Mouse (Mus musculus) heart, embryonic 10.5 days (tissue): Measurements from ENCODE around the gene A630095N17Rik. TPM values are rescaled to one million over a fixed set of nuclear protein-coding genes. Genes with fewer than 3 reads are reported as not detected.

Experiments used
- microRNA-seq: library from miRNA; unstranded; fragments of <30 nt; microRNA quantifications from one replicate; pipeline ENCODE4, GENCODE M21; 2017
- polyA plus RNA-seq: library from polyadenylated mRNA; unstranded; fragments of >200 nt; fragmentation: Nextera tagmentation; extraction: Ambion mirVana; gene quantifications from 2 replicates; pipeline ENCODE4 v1.2.1, GENCODE M21; 2016

The A630095N17Rik gene
- polyA plus RNA-seq, 1 experiment from 2014 or later = not detected

Small RNAs within 50 kb of the gene (microRNA-seq; reads per million reads assigned to microRNA genes)
- gene Gm27943 = not detected

Other genes with a start within 250 kb of the A630095N17Rik start
- gene Nhej1, start 106.9 kb downstream of the A630095N17Rik start, polyA plus RNA-seq = 10.2 and 10.3 TPM in 2 replicates
- gene Slc23a3, start 98.2 kb downstream of the A630095N17Rik start, polyA plus RNA-seq = 0.06 TPM in 1 of 2 replicates, not detected in the other
- 36.3 TPM in 2 replicates for gene Cnppd1, start 89.4 kb downstream of the A630095N17Rik start, polyA plus RNA-seq
- gene Retreg2, start 89.3 kb downstream of the A630095N17Rik start, polyA plus RNA-seq = 30.4 and 37.5 TPM in 2 replicates
- 30.2 and 32.1 TPM in 2 replicates for gene Zfand2b, start 63.5 kb downstream of the A630095N17Rik start, polyA plus RNA-seq
- 24.6 and 29.8 TPM in 2 replicates for gene Abcb6, start 51.7 kb downstream of the A630095N17Rik start, polyA plus RNA-seq
- 24.7 and 28.5 TPM in 2 replicates for gene Ankzf1, start 40.0 kb downstream of the A630095N17Rik start, polyA plus RNA-seq
- 27.5 and 36.0 TPM in 2 replicates for gene Atg9a, start 39.9 kb downstream of the A630095N17Rik start, polyA plus RNA-seq
- gene Glb1l, start 21.3 kb downstream of the A630095N17Rik start, polyA plus RNA-seq = 7.9 and 10.9 TPM in 2 replicates
- gene Stk16, start 21.3 kb downstream of the A630095N17Rik start, polyA plus RNA-seq = 103 and 131 TPM in 2 replicates
- gene Tuba4a, start 12.2 kb downstream of the A630095N17Rik start, polyA plus RNA-seq = 35.2 and 50.8 TPM in 2 replicates
- gene Dnajb2, start 4.3 kb upstream of the A630095N17Rik start, polyA plus RNA-seq = 24.5 and 32.4 TPM in 2 replicates
- gene Ptprn, start 32.4 kb upstream of the A630095N17Rik start, polyA plus RNA-seq = 0.70 and 0.84 TPM in 2 replicates
- not detected in 2 replicates for gene Resp18, start 46.3 kb upstream of the A630095N17Rik start, polyA plus RNA-seq
- 142 and 144 TPM in 2 replicates for gene Dnpep, start 85.9 kb upstream of the A630095N17Rik start, polyA plus RNA-seq
- gene Des, start 128.2 kb upstream of the A630095N17Rik start, polyA plus RNA-seq = 341 and 642 TPM in 2 replicates
- 77.9 and 80.0 TPM in 2 replicates for gene Speg, start 143.2 kb upstream of the A630095N17Rik start, polyA plus RNA-seq
- gene Gmppa, start 203.8 kb upstream of the A630095N17Rik start, polyA plus RNA-seq = 73.4 and 75.4 TPM in 2 replicates
- gene Asic4, start 218.3 kb upstream of the A630095N17Rik start, polyA plus RNA-seq = 0.79 and 2.3 TPM in 2 replicates
- gene Chpf, start 247.2 kb upstream of the A630095N17Rik start, polyA plus RNA-seq = 30.8 and 30.9 TPM in 2 replicates
- 0.36 and 0.39 TPM in 2 replicates for gene Tmem198, start 247.4 kb upstream of the A630095N17Rik start, polyA plus RNA-seq